Mouse (Mus musculus) embryonic facial prominence, embryonic 11.5 days (tissue): ENCODE data around the gene Dgkq. TPM values are rescaled to one million over a fixed set of nuclear protein-coding genes. Genes with fewer than 3 reads are reported as not detected.

Experiments
- ATAC-seq: fragments of 200-750 bp; cut with Nextera tagmentation; replicated peaks from 2 replicates; pipeline ENCODE4 v1.8.0; 2017; ENCODE audit warnings: low read depth; ENCODE audit not compliant: insufficient number of reproducible peaks, low FRiP score, low TSS enrichment
- DNase-seq: peaks from one replicate; pipeline ENCODE4 v3.0.0-alpha.2; 2015; ENCODE audit warnings: low spot score
- H3K27ac ChIP-seq: fragments of 300-500 bp; sonication (generic); replicated peaks from 2 replicates; pipeline ENCODE4 v1.5.1; 2014; ENCODE audit warnings: mild to moderate bottlenecking, low read depth, low read length, control low read depth
- H3K27me3 ChIP-seq: fragments of 300-500 bp; sonication (generic); 2 replicates; pipeline ENCODE4 v1.6.1; 2014; ENCODE audit warnings: mild to moderate bottlenecking, low read length, moderate library complexity, mixed read lengths; ENCODE audit not compliant: control insufficient read depth, insufficient read depth
- H3K36me3 ChIP-seq: fragments of 300-500 bp; sonication (generic); replicated peaks from 2 replicates; pipeline ENCODE4 v1.6.1; 2014; ENCODE audit warnings: low read depth, mild to moderate bottlenecking, low read length, moderate library complexity, mixed read lengths; ENCODE audit not compliant: control insufficient read depth, insufficient read depth
- H3K4me1 ChIP-seq: fragments of 300-500 bp; sonication (generic); 2 replicates; pipeline ENCODE4 v1.6.1; 2014; ENCODE audit warnings: low read length, mixed read lengths; ENCODE audit not compliant: control insufficient read depth, insufficient read depth
- H3K4me2 ChIP-seq: fragments of 300-500 bp; sonication (generic); 2 replicates; pipeline ENCODE4 v1.6.1; 2014; ENCODE audit warnings: low read depth, mild to moderate bottlenecking, control low read depth, low read length, moderate library complexity
- H3K4me3 ChIP-seq: fragments of 300-500 bp; sonication (generic); 2 replicates; pipeline ENCODE4 v1.5.1; 2014; ENCODE audit warnings: low read depth, low read length, control low read depth
- H3K9ac ChIP-seq: fragments of 300-500 bp; sonication (generic); replicated peaks from 2 replicates; pipeline ENCODE4 v1.6.1; 2014; ENCODE audit warnings: mild to moderate bottlenecking, control low read depth, low read length
- H3K9me3 ChIP-seq: fragments of 300-500 bp; sonication (generic); replicated peaks from 2 replicates; pipeline ENCODE4 v1.6.1; 2016; ENCODE audit warnings: mild to moderate bottlenecking, low read length, inconsistent platforms, mixed read lengths; ENCODE audit not compliant: control insufficient read depth
- WGBS: fragments of 180-500 bp; shearing (Covaris S2); extraction: QIAGEN DNeasy Blood & Tissue Kit; methylation state at CpG from one replicate; pipeline ENCODE4 v1.1.7; 2014; 5-methylcytosine and 5-hydroxymethylcytosine counted together
- polyA plus RNA-seq: library from polyadenylated mRNA; unstranded; fragments of >200 nt; fragmentation: Nextera tagmentation; extraction: Ambion mirVana; gene quantifications from 2 replicates; pipeline ENCODE4 v1.2.1, GENCODE M21; 2014

The Dgkq gene
- polyA plus RNA-seq, 1 experiment from 2014 or later = 7.4 TPM

- DNase-seq (no peak), ATAC-seq (peak; percentile 14; the same call in 1 of the 2 replicates)
- Histone ChIP-seq H3K4me1 (peaks cover 4% of the 10 kb centered on the region; the same call in 1 of the 2 replicates), H3K9ac (peak within 1 kb of the TSS; percentile 89), H3K4me3 (peak within 1 kb of the TSS; percentile 88), H3K27ac (no peak within 1 kb of the TSS), H3K4me2 (peak within 1 kb of the TSS; percentile 85), H3K36me3 (no peaks in the 10 kb centered on the region), H3K27me3 (no peaks in the 10 kb centered on the region), H3K9me3 (no peaks in the 10 kb centered on the region)
- 8% methylated on average over 24 of the region's 24 CpGs for WGBS
Observed at GRCm38 (mm10) chr5:108659698-108660631, 9.5 kb downstream of the Dgkq start, which contains the start of gene Idua. Gene Idua, plus strand, starts transcription at chr5:108660331.

- no peak overlapping the region for H3K4me2 ChIP-seq
- no peaks in the 10 kb centered on the region for H3K9me3 ChIP-seq
- DNase-seq (no peak), ATAC-seq (no peak)
- H3K27me3 ChIP-seq = no peaks in the 10 kb centered on the region
- H3K9ac ChIP-seq = no peak overlapping the region
- H3K4me1 ChIP-seq = peaks cover 4% of the 10 kb centered on the region; the same call in 1 of the 2 replicates
- H3K36me3 ChIP-seq = peaks cover 4% of the 10 kb centered on the region; the same call in 1 of the 2 replicates
- WGBS = 90% methylated on average over 1 of the region's 1 CpGs
- H3K4me3 ChIP-seq = no peak overlapping the region
- no peak overlapping the region for H3K27ac ChIP-seq
Observed at GRCm38 (mm10) chr5:108658611-108659010, 10.9 kb downstream of the Dgkq start.

GRCm38 (mm10) chr5:108657406-108657805, 12.1 kb downstream of the Dgkq start:
- Histone ChIP-seq H3K27me3 (no peaks in the 10 kb centered on the region), H3K4me3 (no peak overlapping the region), H3K36me3 (peaks cover 4% of the 10 kb centered on the region; the same call in 1 of the 2 replicates), H3K27ac (no peak overlapping the region), H3K9me3 (no peaks in the 10 kb centered on the region), H3K4me2 (no peak overlapping the region), H3K9ac (no peak overlapping the region), H3K4me1 (peaks cover 4% of the 10 kb centered on the region; the same call in 1 of the 2 replicates)
- 85% methylated on average over 5 of the region's 5 CpGs for WGBS
- ATAC-seq (no peak), DNase-seq (no peak)

GRCm38 (mm10) chr5:108655891-108656650, 13.4 kb downstream of the Dgkq start:
- H3K9ac ChIP-seq = no peak overlapping the region
- DNase-seq = no peak
- no peak overlapping the region for H3K4me2 ChIP-seq
- no peaks in the 10 kb centered on the region for H3K27me3 ChIP-seq
- H3K36me3 ChIP-seq = peaks cover 4% of the 10 kb centered on the region; the same call in 1 of the 2 replicates
- H3K27ac ChIP-seq = no peak overlapping the region
- WGBS = 89% methylated on average over 15 of the region's 15 CpGs
- H3K4me3 ChIP-seq = no peak overlapping the region
- H3K9me3 ChIP-seq = no peaks in the 10 kb centered on the region
- no peak for ATAC-seq
- H3K4me1 ChIP-seq = peaks cover 4% of the 10 kb centered on the region; the same call in 1 of the 2 replicates

GRCm38 (mm10) chr5:108655381-108655780, 14.1 kb downstream of the Dgkq start:
- Histone ChIP-seq H3K36me3 (peaks cover 4% of the 10 kb centered on the region; the same call in 1 of the 2 replicates), H3K4me1 (peaks cover 4% of the 10 kb centered on the region; the same call in 1 of the 2 replicates), H3K4me3 (no peak overlapping the region), H3K9me3 (no peaks in the 10 kb centered on the region), H3K9ac (no peak overlapping the region), H3K27ac (no peak overlapping the region), H3K4me2 (no peak overlapping the region), H3K27me3 (no peaks in the 10 kb centered on the region)
- DNase-seq (no peak), ATAC-seq (no peak)
- WGBS = 92% methylated on average over 9 of the region's 9 CpGs

GRCm38 (mm10) chr5:108654444-108654990, 15.0 kb downstream of the Dgkq start:
- Histone ChIP-seq H3K9me3 (no peaks in the 10 kb centered on the region), H3K4me1 (no peaks in the 10 kb centered on the region; the same call in 1 of the 2 replicates), H3K4me2 (no peak overlapping the region), H3K9ac (no peak overlapping the region), H3K27me3 (no peaks in the 10 kb centered on the region), H3K36me3 (peaks cover 4% of the 10 kb centered on the region; the same call in 1 of the 2 replicates), H3K4me3 (no peak overlapping the region), H3K27ac (no peak overlapping the region)
- WGBS = 95% methylated on average over 10 of the region's 10 CpGs
- ATAC-seq (no peak), DNase-seq (no peak)

GRCm38 (mm10) chr5:108653341-108653740, 16.1 kb downstream of the Dgkq start:
- WGBS = 95% methylated on average over 6 of the region's 6 CpGs
- DNase-seq (no peak), ATAC-seq (no peak)
- Histone ChIP-seq H3K4me1 (no peaks in the 10 kb centered on the region), H3K36me3 (peaks cover 4% of the 10 kb centered on the region; the same call in 1 of the 2 replicates), H3K27me3 (no peaks in the 10 kb centered on the region), H3K9me3 (no peaks in the 10 kb centered on the region), H3K4me3 (no peak overlapping the region), H3K27ac (no peak overlapping the region), H3K4me2 (no peak overlapping the region), H3K9ac (no peak overlapping the region)
